Mouse (Mus musculus) ES-E14 (cell line): ENCODE results near the gene Fndc4.

Experiments used
- CHD2 ChIP-seq: IDR thresholded peaks from 2 replicates; pipeline ENCODE4 v1.6.1; 2014; ENCODE audit warnings: mild to moderate bottlenecking, low read depth, low read length, inconsistent platforms
- ZC3H11A ChIP-seq: IDR thresholded peaks from 2 replicates; pipeline ENCODE4 v1.6.1; 2012; ENCODE audit warnings: low read depth, mild to moderate bottlenecking, inconsistent platforms, low read length, borderline replicate concordance
- ZNF384 ChIP-seq: IDR thresholded peaks from 2 replicates; pipeline ENCODE4 v1.6.1; 2012; ENCODE audit warnings: low read depth, low read length, inconsistent platforms

DNA sequence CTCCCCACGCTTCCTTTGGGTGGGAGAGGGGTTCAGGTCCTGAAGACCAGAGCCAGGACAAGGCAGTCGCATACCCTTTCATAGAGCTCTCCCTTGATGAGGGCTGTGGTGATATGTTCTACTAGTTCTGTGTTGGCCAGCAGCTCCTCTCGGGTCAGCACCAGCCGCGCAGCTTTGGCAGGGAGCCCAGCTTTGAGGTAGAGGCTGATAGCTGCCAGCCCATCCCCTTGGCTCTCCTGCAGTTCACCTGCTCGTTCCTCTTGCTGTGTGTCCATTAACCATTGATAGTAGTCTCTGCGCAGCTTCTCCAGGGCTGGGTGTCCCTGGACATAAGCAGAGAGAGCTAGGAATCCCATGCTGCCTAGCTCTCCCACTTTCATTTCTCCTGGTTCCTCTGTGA lies 29.8 kb downstream of the Fndc4 start:
- TF ChIP-seq CHD2 (no peak), ZC3H11A (no peak), ZNF384 (no peak)
